Mouse (Mus musculus) thymus, adult 2 months (tissue): ENCODE measurements around the gene Nars2. TPM values are rescaled to one million over a fixed set of nuclear protein-coding genes. Genes with fewer than 3 reads are reported as not detected.

Source experiments
- DNase-seq: peaks from one replicate; pipeline ENCODE4 v3.0.0; 2021
- H3K27ac ChIP-seq: fragments of 200-500 bp; 2 replicates; pipeline ENCODE4 v1.5.1; 2012; ENCODE audit warnings: low read length, control low read depth; ENCODE audit not compliant: control insufficient read depth, insufficient read depth
- H3K27me3 ChIP-seq: fragments of 200-500 bp; 2 replicates; pipeline ENCODE4 v1.6.1; 2012; ENCODE audit warnings: mild to moderate bottlenecking, low read length, moderate library complexity, mixed read lengths; ENCODE audit not compliant: control insufficient read depth, insufficient read depth
- H3K36me3 ChIP-seq: fragments of 200-500 bp; 2 replicates; pipeline ENCODE4 v1.6.1; 2012; ENCODE audit warnings: mild to moderate bottlenecking, low read length, moderate library complexity; ENCODE audit not compliant: control insufficient read depth, insufficient read depth
- H3K4me1 ChIP-seq: fragments of 200-500 bp; replicated peaks from 2 replicates; pipeline ENCODE4 v1.6.1; 2012; ENCODE audit warnings: low read length; ENCODE audit not compliant: control insufficient read depth, insufficient read depth
- H3K4me3 ChIP-seq: fragments of 200-500 bp; 2 replicates; pipeline ENCODE4 v1.5.1; 2012; ENCODE audit warnings: mild to moderate bottlenecking, low read length, control low read depth, moderate library complexity; ENCODE audit not compliant: control insufficient read depth, insufficient read depth
- CTCF ChIP-seq: fragments of 200-500 bp; IDR thresholded peaks from 2 replicates; pipeline ENCODE4 v1.5.1; 2012; ENCODE audit warnings: mild to moderate bottlenecking, control low read depth, low read length, moderate library complexity, borderline replicate concordance; ENCODE audit not compliant: control insufficient read depth, poor library complexity, insufficient read depth; ENCODE audit errors: extremely low read depth
- POLR2A ChIP-seq: fragments of 200-500 bp; IDR thresholded peaks from 2 replicates; pipeline ENCODE4 v1.6.1; 2012; ENCODE audit warnings: mild to moderate bottlenecking, low read length, control low read depth, moderate library complexity; ENCODE audit not compliant: control insufficient read depth, poor library complexity, insufficient read depth; ENCODE audit errors: extremely low read depth
- WGBS: fragments of 180-500 bp; shearing (Covaris S2); methylation state at CpG from one replicate; pipeline ENCODE4 v1.1.7; 2018; 5-methylcytosine and 5-hydroxymethylcytosine counted together
- polyA plus RNA-seq: library from polyadenylated mRNA; depleted of rRNA; stranded (reverse); fragments of >200 nt; gene quantifications from 2 replicates; pipeline ENCODE4 v1.2.3, GENCODE M21; 2012; rRNA removed

The Nars2 gene
- polyA plus RNA-seq, 1 experiment: 3.2 TPM

DNA sequence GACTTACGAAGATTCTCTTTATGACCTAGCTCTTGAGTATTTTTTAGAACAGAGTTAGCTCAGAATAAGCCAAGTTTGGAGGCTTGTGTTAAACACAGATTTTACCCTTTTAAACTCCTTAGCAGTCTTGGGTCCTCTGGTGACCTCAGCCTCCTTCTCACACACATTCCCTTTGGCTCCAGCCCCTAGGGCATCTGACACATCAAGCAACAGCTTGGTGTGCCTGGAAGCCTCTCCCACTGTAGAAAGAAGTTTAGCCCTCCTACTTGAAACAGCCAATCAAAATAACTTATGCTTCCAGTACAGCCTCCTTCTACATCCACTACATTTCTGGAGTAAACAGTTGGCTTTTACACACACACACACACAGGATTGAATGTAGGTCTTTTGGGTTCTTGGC is 132.9 kb downstream of the Nars2 start:
- no peak for DNase-seq
- TF ChIP-seq POLR2A (no peak), CTCF (no peak)
- WGBS: 100% methylated on average over 1 of the region's 1 CpGs
- Histone ChIP-seq H3K4me1 (peaks cover 14% of the 10 kb centered on the region), H3K27me3 (peaks cover 8% of the 10 kb centered on the region), H3K36me3 (no peaks in the 10 kb centered on the region), H3K4me3 (no peak overlapping the region), H3K27ac (no peak overlapping the region)

DNA sequence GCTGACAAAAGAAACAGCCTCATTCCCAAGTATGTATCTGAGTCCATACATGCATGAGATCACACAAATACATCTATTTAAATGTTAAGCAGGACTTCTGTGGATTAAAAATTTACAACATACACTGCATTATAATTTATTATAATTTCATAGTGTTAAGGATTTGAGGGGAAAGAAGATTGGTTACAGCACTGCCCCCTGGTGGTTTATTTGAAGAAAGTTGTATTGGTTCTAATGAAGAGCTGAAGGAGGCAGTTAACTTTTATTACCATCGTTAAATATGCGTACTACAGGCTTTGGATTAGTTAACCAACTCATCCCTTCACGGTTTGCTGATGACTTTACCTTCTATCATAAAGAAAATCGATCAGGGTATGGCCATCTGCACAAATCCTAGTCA is 134.0 kb downstream of the Nars2 start:
- peaks cover 8% of the 10 kb centered on the region for H3K27me3 ChIP-seq
- WGBS: 16% methylated on average over 4 of the region's 4 CpGs
- peaks cover 14% of the 10 kb centered on the region for H3K4me1 ChIP-seq
- no peak overlapping the region for H3K4me3 ChIP-seq
- no peak for TF ChIP-seq POLR2A
- no peak for TF ChIP-seq CTCF
- H3K27ac ChIP-seq: no peak overlapping the region
- no peaks in the 10 kb centered on the region for H3K36me3 ChIP-seq
- no peak for DNase-seq

- WGBS: 71% methylated on average over 3 of the region's 3 CpGs
- no peak overlapping the region for H3K27ac ChIP-seq
- TF ChIP-seq CTCF (no peak), POLR2A (no peak)
Measured at GRCm38 (mm10) chr7:97094241-97094640, 142.9 kb downstream of the Nars2 start.

DNA sequence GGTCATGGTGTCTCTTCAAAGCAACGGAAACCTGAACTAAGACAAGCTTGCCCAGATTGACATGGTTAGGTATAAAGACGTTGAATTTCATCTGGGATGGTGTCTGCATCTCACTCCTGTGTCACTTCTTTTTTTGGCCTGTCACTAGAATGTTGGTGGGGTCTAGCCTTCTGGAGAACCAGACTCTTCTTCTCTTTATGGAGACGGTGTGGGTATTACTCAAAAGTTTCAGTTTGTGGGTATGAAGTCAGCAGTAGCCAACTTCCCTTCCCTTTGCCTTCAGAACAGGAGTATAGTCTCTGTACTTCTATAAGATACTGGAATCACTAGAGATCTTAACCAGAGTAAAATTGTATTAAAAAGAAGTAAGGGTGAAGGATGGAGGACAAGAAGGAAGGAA is 156.8 kb downstream of the Nars2 start:
- DNase-seq: no peak
- H3K4me3 ChIP-seq: no peak overlapping the region
- 76% methylated on average over 3 of the region's 3 CpGs for WGBS
- no peak for TF ChIP-seq POLR2A
- no peak for TF ChIP-seq CTCF
- H3K27me3 ChIP-seq: no peaks in the 10 kb centered on the region
- H3K27ac ChIP-seq: no peak overlapping the region
- no peaks in the 10 kb centered on the region for H3K4me1 ChIP-seq
- no peaks in the 10 kb centered on the region for H3K36me3 ChIP-seq

More at GRCm38 (mm10) chr7:97094241-97094640, 142.9 kb downstream of the Nars2 start:
- no peaks in the 10 kb centered on the region for H3K36me3 ChIP-seq
- DNase-seq: no peak
- H3K4me1 ChIP-seq: no peaks in the 10 kb centered on the region
- H3K27me3 ChIP-seq: no peaks in the 10 kb centered on the region
- H3K4me3 ChIP-seq: no peak overlapping the region

Other genes starting within 250 kb of the Nars2 start
- 5.7 and 6.2 TPM in 2 replicates for gene Gab2, start 130.1 kb downstream of the Nars2 start, polyA plus RNA-seq